Mouse (Mus musculus) E14TG2a.4 (cell line): ENCODE measurements around the gene Oas3.

ENCODE experiments used
- CTCF ChIP-seq: conservative IDR thresholded peaks from 2 replicates; pipeline ENCODE4 v1.5.1; 2014; ENCODE audit warnings: low read length
- NANOG ChIP-seq: IDR thresholded peaks from 2 replicates; pipeline ENCODE4 v1.6.1; 2014; ENCODE audit warnings: borderline replicate concordance, low read length, mixed read lengths

DNA sequence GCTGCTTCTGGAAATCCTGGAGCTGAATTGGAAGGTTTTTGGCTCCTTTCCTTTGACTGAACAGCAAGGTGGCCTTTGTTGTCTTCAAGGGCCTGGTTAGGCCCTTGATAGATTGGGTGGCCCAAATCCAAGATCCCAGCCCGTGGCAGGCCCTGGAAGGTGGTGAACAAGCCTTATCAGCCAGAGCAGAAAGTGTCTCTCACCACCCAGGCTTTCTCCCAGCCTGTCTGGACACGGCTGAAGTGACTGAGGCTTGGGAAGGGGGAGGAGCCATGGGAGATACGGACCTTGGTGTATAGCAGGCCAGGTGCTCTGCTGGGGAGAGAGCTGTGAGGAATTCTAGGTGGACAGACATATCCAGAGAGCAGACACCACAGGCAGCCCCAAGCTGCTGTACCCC is 8.1 kb downstream of the Oas3 start:
- TF ChIP-seq CTCF (no peak), NANOG (no peak)
